Mouse (Mus musculus) spleen, adult 2 months (tissue): ENCODE measurements around the gene Acsl3.

Experiments
- CTCF ChIP-seq: fragments of 200-500 bp; IDR thresholded peaks from 2 replicates; pipeline ENCODE4 v1.5.1; 2011; ENCODE audit warnings: mild to moderate bottlenecking, inconsistent platforms; ENCODE audit not compliant: insufficient read depth, insufficient read length, insufficient replicate concordance; ENCODE audit errors: extremely low read depth
- POLR2A ChIP-seq: fragments of 200-500 bp; IDR thresholded peaks from 2 replicates; pipeline ENCODE4 v1.6.1; 2011; ENCODE audit warnings: low read depth, low read length, inconsistent platforms

GRCm38 (mm10) chr1:78665954-78666499, 8.4 kb downstream of the Acsl3 start:
- TF ChIP-seq CTCF (no peak), POLR2A (no peak)
